Mouse (Mus musculus) thymus, postnatal 0 days (tissue): ENCODE measurements at regions not wholly inside any gene's neighbourhood (a gene's known extent, or its start where the extent isn't known, plus 50 kb on each side); places are given as distances from the start of the nearest gene placed in this dataset.

ENCODE experiments used
- DNase-seq: peaks from one replicate; pipeline ENCODE4 v3.0.0-alpha.2; 2015; ENCODE audit warnings: low spot score

GRCm38 (mm10) chr4:47724331-47725004, 250.0 kb downstream of the Sec61b start:
- DNase-seq: no peak

- no peak for DNase-seq
These were observed 250.5 kb downstream of the Sec61b start for GRCm38 (mm10) chr4:47725005-47725340.

GRCm38 (mm10) chr4:47746498-47747190, 272.2 kb downstream of the Sec61b start:
- peak; percentile 2 for DNase-seq

GRCm38 (mm10) chr4:47772230-47772920, 272.6 kb upstream of the Nr4a3 start:
- DNase-seq: no peak

GRCm38 (mm10) chr4:47774664-47775063, 270.3 kb upstream of the Nr4a3 start:
- no peak for DNase-seq

- DNase-seq: no peak
These were observed 263.9 kb upstream of the Nr4a3 start for GRCm38 (mm10) chr4:47781039-47781438.

- no peak for DNase-seq
These were observed 248.0 kb upstream of the Nr4a3 start for GRCm38 (mm10) chr4:47796977-47797376.

- peak; percentile 7 for DNase-seq
These were observed 245.8 kb upstream of the Nr4a3 start for GRCm38 (mm10) chr4:47799165-47799564.

- no peak for DNase-seq
These were observed 241.8 kb upstream of the Nr4a3 start for GRCm38 (mm10) chr4:47803111-47803510.

GRCm38 (mm10) chr4:47807877-47808276, 237.1 kb upstream of the Nr4a3 start:
- DNase-seq: no peak

GRCm38 (mm10) chr4:47814030-47814429, 230.9 kb upstream of the Nr4a3 start:
- no peak for DNase-seq

GRCm38 (mm10) chr4:47818371-47819159, 226.4 kb upstream of the Nr4a3 start:
- no peak for DNase-seq

GRCm38 (mm10) chr4:47820562-47820961, 224.4 kb upstream of the Nr4a3 start:
- DNase-seq: no peak

GRCm38 (mm10) chr4:47823299-47823698, 221.7 kb upstream of the Nr4a3 start:
- no peak for DNase-seq

- DNase-seq: no peak
These were observed 220.9 kb upstream of the Nr4a3 start for GRCm38 (mm10) chr4:47824083-47824482.

- DNase-seq: no peak
These were observed 212.0 kb upstream of the Nr4a3 start for GRCm38 (mm10) chr4:47832905-47833304.

- no peak for DNase-seq
These were observed 206.5 kb upstream of the Nr4a3 start for GRCm38 (mm10) chr4:47838411-47838810.

GRCm38 (mm10) chr4:47842128-47842656, 202.8 kb upstream of the Nr4a3 start:
- no peak for DNase-seq

GRCm38 (mm10) chr4:47845239-47845638, 199.7 kb upstream of the Nr4a3 start:
- DNase-seq: no peak

- DNase-seq: no peak
These were observed 198.3 kb upstream of the Nr4a3 start for GRCm38 (mm10) chr4:47846389-47847318.
